Mouse (Mus musculus) hindlimb bud, embryonic 11.5 days (tissue): ENCODE measurements at regions not wholly inside any gene's neighbourhood (a gene's known extent, or its start where the extent isn't known, plus 50 kb on each side); places are given as distances from the start of the nearest gene placed in this dataset.

Experiments
- DNase-seq: peaks from one replicate; pipeline ENCODE4 v3.0.0-alpha.2; 2012; ENCODE audit warnings: low read depth, low spot score; ENCODE audit errors: extremely low spot score

DNA sequence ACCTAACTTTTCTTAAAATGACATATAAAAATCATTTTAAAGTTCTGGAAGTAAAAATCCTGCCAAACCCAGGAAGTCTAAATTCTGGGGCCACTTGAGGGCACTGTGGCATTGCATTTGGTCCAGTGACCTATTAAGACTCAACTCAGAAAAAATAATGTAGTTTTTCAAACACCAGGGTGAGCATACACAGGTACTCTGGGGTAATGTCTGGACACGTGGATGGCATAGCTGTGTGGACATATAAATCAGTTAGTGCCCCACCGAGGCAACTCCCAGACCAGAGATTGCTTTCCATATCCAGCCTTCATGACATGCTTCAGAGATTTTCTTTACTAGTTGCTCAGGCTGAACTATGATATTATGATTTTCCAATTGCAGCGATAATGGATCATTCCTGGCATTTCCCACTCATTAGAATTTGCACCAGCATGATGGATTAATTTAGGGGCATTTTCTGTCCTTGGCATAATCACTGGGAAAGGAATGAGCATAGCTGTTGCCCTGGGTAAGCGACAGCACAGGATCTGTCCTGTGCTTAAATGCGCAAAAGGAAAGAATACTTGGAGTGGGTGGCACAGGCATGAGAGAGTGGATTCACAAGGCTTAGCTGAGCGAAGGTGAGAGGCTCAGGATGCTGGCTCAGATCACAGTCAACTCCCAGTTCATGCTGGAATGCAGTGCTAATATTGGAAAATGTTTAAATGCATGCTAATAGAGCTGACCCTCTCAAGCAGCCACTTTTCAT lies 1526.6 kb upstream of the Cdh8 start:
- DNase-seq, result no peak

DNA sequence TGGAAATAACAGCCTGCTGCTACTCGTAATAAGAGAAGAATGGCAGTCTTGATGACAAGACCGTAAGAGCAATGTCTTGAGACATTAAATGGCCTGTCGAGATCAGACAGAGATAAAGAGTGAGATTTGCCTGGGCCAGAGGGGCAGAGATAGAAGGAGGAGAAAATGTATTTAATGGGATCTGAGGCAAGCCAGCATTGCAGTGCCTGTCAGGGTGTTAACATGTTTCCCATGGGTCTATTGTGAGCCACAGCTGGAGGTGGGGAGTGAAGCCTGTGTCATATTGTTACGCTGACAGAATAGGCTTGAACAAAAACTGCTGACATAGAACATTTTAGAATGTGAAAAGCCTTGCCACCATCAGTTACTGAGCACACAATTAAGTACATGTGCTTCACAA lies 1523.3 kb upstream of the Cdh8 start:
- DNase-seq, result no peak

DNA sequence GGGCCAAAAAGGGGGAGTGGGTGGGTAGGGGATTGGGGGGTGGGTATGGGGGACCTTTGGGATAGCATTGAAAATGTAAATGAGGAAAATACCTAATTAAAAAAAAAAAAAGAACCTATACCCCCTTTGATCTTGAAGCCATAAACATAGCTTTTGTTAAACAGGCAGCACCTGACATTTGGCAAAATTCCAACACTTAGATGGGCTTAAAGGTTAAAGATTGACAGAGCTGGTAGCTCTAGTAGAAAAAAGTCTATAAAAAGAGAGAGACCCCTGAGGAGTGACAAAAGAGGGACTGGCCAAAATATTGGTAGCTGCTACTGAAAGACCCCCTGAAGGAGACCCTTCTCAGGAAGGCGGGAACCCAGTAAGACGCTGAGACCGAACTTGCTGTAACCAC lies 1474.0 kb upstream of the Cdh8 start:
- no peak for DNase-seq

GRCm38 (mm10) chr8:100865624-100866023 lies 1449.4 kb upstream of the Cdh8 start:
- DNase-seq, result no peak

GRCm38 (mm10) chr8:100850822-100851437 lies 1434.7 kb upstream of the Cdh8 start:
- peak; percentile 31 for DNase-seq
